Mouse (Mus musculus) neural tube, postnatal 0 days (tissue): Measurements from ENCODE around the gene Gm8212. TPM values are rescaled to one million over a fixed set of nuclear protein-coding genes. Genes with fewer than 3 reads are reported as not detected.

Experiments used
- polyA plus RNA-seq: library from polyadenylated mRNA; unstranded; fragments of >200 nt; fragmentation: Nextera tagmentation; extraction: Ambion mirVana; gene quantifications from 2 replicates; pipeline ENCODE4 v1.2.1, GENCODE M21; 2015

Gene Gm8212
- polyA plus RNA-seq, result not detected in 2 replicates

DNA sequence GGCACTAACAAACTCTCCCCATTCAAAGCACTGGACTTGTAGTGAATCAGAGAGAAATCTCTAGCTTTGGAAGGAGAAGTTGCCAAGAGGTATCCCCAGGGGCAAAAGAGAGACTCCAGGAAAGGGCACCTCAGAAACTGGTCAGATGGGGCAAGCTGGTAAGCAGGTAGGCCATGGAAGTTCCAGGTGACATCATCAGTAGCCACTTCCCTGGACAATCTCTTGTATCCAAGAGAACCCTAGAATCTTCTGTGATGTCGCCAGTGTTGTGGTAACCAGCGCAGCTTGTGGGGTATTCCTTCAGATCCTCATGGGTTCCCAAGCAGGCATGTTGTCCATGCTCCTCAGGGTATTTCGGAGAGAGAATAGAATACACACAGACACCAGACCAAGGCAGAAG, at the start of gene Gm8212:
Gene Gm8212 (plus strand): TSS at position 301 of the 400 bp plus-strand sequence.

DNA sequence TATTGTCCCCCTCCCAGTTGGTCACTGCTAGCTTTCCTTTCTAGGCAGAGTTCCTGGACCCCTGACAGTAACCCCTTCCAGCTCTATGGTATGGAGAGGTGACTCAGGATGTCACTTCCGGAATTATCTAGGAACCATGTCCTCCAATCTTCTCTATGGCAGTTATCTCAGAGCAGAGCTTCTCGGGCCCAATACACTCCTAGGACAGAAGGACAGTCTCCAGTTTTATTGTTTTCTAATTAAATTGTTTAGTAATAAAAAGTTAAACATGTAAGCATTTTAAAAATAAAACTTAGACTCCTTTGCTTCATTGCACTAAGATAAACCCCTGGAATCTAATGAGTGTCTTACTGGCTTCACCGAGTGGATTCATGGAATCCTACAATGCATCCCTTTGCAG, 15.7 kb downstream of the Gm8212 start, which contains the start of gene 4930503E14Rik:
Gene 4930503E14Rik (minus strand): TSS at position 101 of the 400 bp plus-strand sequence.

Other genes with a start within 250 kb of the Gm8212 start
- not detected in 2 replicates for gene Ang5, start 240.6 kb upstream of the Gm8212 start, polyA plus RNA-seq
- not detected in 2 replicates for gene Ang6, start 195.4 kb upstream of the Gm8212 start, polyA plus RNA-seq
- not detected in 2 replicates for gene Ear2, start 95.0 kb upstream of the Gm8212 start, polyA plus RNA-seq
- not detected in 2 replicates for gene Gm3327, start 73.8 kb upstream of the Gm8212 start, polyA plus RNA-seq
- 0.12 TPM in 1 of 2 replicates, not detected in the other for gene 4930503E14Rik, start 15.6 kb downstream of the Gm8212 start, polyA plus RNA-seq
- not detected in 2 replicates for gene Gm8220, start 87.9 kb downstream of the Gm8212 start, polyA plus RNA-seq
- gene Gm5930, start 140.9 kb downstream of the Gm8212 start, polyA plus RNA-seq, result not detected in 2 replicates
- not detected in 2 replicates for gene Gm8229, start 167.7 kb downstream of the Gm8212 start, polyA plus RNA-seq
- not detected in 2 replicates for gene Gm3371, start 213.0 kb downstream of the Gm8212 start, polyA plus RNA-seq
- not detected in 2 replicates for gene Gm8232, start 236.0 kb downstream of the Gm8212 start, polyA plus RNA-seq